Mouse (Mus musculus) small intestine, adult 2 months (tissue): ENCODE data around the gene Aldh3b1.

Experiments used
- CTCF ChIP-seq: fragments of 200-500 bp; IDR thresholded peaks from 2 replicates; pipeline ENCODE4 v1.5.1; 2012; ENCODE audit warnings: low read depth, mild to moderate bottlenecking, control low read depth, inconsistent platforms, low read length, moderate library complexity, mixed read lengths; ENCODE audit not compliant: insufficient replicate concordance, insufficient read length; ENCODE audit errors: extremely low read depth
- POLR2A ChIP-seq: fragments of 200-500 bp; IDR thresholded peaks from 2 replicates; pipeline ENCODE4 v1.6.1; 2012; ENCODE audit warnings: low read depth, mild to moderate bottlenecking, control low read depth, inconsistent platforms, low read length, moderate library complexity

GRCm38 (mm10) chr19:3960211-3960610, 30.6 kb upstream of the Aldh3b1 start:
- TF ChIP-seq CTCF (no peak), POLR2A (no peak)
